Mouse (Mus musculus): ENCODE results near the gene A930002H24Rik. TPM values are rescaled to one million over a fixed set of nuclear protein-coding genes. Genes with fewer than 3 reads are reported as not detected.

The A930002H24Rik gene
- not detected for polyA plus RNA-seq (2017; shearing (Covaris generic))

GRCm38 (mm10) chr17:63863647-63864149, at the start of gene A930002H24Rik:
A930002H24Rik (minus strand) TSS chr17:63863791.

GRCm38 (mm10) chr17:63863012-63863630, 470 bp downstream of the A930002H24Rik start, which contains the start of gene Fer:
Fer (plus strand) TSS chr17:63863062.

Other genes starting within 250 kb of the A930002H24Rik start
- gene Fer, start 729 bp downstream of the A930002H24Rik start, polyA plus RNA-seq (2017; shearing (Covaris generic)): 1.3 TPM